Mouse (Mus musculus): ENCODE data around the gene Sox2. TPM values are rescaled to one million over a fixed set of nuclear protein-coding genes. Genes with fewer than 3 reads are reported as not detected.

Sox2 gene
- total RNA-seq, 2 experiments from 2014 or later = 32.0 to 39.7 TPM

DNA sequence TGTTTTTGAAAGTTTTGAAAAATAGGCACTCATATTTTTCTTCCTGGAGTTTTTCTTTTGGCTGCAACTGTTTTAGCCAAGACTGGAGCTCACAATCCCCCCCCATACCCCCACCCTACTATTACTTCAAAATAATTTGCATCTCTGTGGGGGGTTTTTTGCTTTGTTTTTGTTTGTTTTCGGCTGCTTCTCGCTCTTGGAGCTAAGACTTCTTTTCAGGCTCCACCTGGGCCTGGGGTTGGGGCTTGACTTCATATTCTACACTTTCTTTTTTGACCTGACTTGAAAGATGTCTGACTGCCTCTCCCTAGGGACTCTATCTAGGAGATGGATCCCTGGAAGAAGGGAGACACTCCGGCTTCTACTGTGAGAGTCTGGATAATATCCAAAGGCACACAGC lies 5.9 kb downstream of the Sox2 start:
- intact Hi-C loops (cut with DNase I) = loop anchor here (5.0 to 10.0 kb wide), 2 partner anchors 431 to 569 kb away; no protein-coding TSS in a partner anchor
- DNase-seq (ENCODE audit: extremely low spot score in 1 of 2, low spot score in 2 of 2) = no peak

- intact Hi-C loops (cut with DNase I) = loop anchor here (5.0 to 10.0 kb wide), 2 partner anchors 430 to 568 kb away; no protein-coding TSS in a partner anchor
- DNase-seq (ENCODE audit: extremely low spot score in 1 of 2, low spot score in 2 of 2) = no peak
Measured at GRCm38 (mm10) chr3:34656813-34657700, 6.9 kb downstream of the Sox2 start.

GRCm38 (mm10) chr3:34657701-34658090 lies 7.5 kb downstream of the Sox2 start:
- intact Hi-C loops (cut with DNase I) = loop anchor here (5.0 to 10.0 kb wide), 2 partner anchors 430 to 567 kb away; no protein-coding TSS in a partner anchor
- DNase-seq (ENCODE audit: extremely low spot score in 1 of 2, low spot score in 2 of 2) = no peak

GRCm38 (mm10) chr3:34658241-34658965 lies 8.2 kb downstream of the Sox2 start:
- intact Hi-C loops (cut with DNase I) = loop anchor here (5.0 to 10.0 kb wide), 2 partner anchors 429 to 566 kb away; no protein-coding TSS in a partner anchor
- DNase-seq (ENCODE audit: extremely low spot score in 1 of 2, low spot score in 2 of 2) = no peak

DNA sequence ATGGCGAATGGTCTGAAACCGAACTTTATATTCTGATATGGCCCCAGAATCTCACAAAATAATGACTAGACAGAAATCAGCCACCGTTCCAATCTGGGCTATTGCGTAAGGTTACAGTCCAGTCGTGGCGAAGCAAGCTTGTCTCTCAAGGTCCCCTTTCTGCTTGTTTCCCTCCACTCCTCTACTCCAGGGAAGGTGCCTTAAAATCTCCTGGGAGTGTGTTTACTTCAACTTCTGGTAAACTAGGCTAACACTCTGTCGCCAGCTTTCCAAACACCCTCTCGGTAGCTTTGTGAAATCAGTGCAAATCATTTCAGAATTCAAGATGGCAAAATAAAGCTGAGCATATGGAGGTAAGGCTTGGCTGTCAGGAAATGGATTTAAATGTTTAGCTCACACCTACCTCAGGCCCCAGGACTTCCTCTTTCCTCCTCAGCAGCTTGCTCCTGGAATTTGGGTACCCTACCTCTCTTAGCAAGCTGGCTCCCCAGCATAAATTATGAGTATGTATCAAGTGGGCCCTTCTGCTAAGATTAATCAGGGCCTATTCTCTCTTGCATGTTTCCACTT lies 8.8 kb downstream of the Sox2 start:
- DNase-seq (ENCODE audit: extremely low spot score in 1 of 2, low spot score in 2 of 2) = no peak
- intact Hi-C loops (cut with DNase I) = loop anchor here (5.0 to 10.0 kb wide), 2 partner anchors 428 to 566 kb away; no protein-coding TSS in a partner anchor

- intact Hi-C loops (cut with DNase I) = loop anchor here (5.0 to 10.0 kb wide), 3 partner anchors 427 to 565 kb away; no protein-coding TSS in a partner anchor
- no peak for DNase-seq (ENCODE audit: extremely low spot score in 1 of 2, low spot score in 2 of 2)
Measured at GRCm38 (mm10) chr3:34659861-34660260, 9.7 kb downstream of the Sox2 start.

- DNase-seq (ENCODE audit: extremely low spot score in 1 of 2, low spot score in 2 of 2) = no peak
- intact Hi-C loops (cut with DNase I) = loop anchor here (5.0 kb wide), 1 partner anchor 437 kb away; no protein-coding TSS in a partner anchor
Measured at GRCm38 (mm10) chr3:34660542-34661290, 10.5 kb downstream of the Sox2 start.

DNA sequence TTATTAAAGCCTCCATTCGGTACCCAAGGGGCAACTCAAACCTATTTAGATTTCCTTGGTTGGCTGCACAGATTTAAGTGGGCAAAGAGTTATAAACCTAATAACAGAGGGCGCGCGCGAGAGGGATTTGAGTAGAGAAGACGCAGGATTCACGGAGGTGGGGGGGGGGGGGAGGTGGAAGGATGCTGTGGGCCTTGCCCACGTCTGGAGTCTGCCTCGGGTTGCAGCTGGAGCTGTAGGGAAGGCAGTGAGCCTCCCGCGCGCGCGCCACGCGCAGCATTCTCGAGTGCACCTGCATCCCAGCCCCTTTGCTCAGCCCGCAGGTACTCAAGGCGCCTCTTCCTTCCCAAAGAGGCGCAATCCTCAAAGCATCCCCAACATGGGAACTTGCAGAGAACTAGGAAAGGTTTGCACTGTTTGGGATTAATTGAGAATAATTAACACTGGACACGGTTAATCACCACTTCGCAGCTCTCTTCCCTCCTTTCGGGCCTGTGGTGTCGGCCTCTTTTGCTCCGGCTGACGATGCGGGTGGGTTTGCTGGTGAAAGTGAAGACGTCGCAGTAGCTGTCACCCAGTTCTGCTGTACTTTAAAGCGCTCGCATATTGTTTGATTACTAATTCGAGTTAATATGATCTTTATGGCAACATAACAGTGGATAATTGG lies 11.3 kb downstream of the Sox2 start:
- intact Hi-C loops (cut with DNase I) = loop anchor here (5.0 kb wide), 1 partner anchor 436 kb away; no protein-coding TSS in a partner anchor
- no peak for DNase-seq (ENCODE audit: extremely low spot score in 1 of 2, low spot score in 2 of 2)

DNA sequence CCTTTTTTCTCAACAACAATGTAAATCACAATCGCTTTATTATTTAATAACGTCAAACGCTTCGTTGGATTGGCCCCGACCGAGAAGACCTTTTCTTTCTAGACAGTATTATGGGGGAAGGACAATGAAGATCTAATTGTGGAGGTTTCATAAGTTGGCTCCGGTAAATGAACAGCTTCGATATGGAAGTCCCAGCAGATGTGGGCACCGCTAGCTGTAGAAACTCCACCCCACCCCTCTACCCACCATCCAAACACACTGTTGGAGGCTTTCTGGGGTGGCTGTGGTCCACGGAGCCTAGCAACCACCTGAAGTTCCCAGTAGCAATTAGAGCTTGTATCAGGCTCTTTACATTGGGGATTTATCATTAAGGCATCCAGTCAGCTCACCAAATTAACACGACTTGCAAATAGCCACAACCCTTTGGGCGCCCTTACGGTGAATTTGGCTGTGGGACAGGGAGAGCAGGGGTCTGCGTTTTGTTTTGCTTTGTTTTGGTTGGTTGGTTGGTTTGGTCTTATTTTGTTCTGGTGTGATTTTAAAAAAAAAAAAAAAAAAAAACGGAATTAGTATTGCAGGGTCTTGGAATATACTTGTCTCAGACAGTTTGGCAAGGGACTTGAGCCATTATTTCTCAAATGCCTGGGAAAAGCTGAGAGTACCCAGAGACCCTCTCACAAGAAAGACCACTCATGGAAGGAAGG lies 12.0 kb downstream of the Sox2 start:
- DNase-seq (ENCODE audit: extremely low spot score in 1 of 2, low spot score in 2 of 2) = no peak
- intact Hi-C loops (cut with DNase I) = loop anchor here (5.0 kb wide), 1 partner anchor 435 kb away; no protein-coding TSS in a partner anchor

- DNase-seq (ENCODE audit: extremely low spot score in 1 of 2, low spot score in 2 of 2) = no peak
- intact Hi-C loops (cut with DNase I) = loop anchor here (1.0 to 5.0 kb wide), 2 partner anchors 11 to 434 kb away; no protein-coding TSS in a partner anchor
Measured at GRCm38 (mm10) chr3:34662712-34663655, 12.8 kb downstream of the Sox2 start.

GRCm38 (mm10) chr3:34663701-34664635 lies 13.8 kb downstream of the Sox2 start:
- intact Hi-C loops (cut with DNase I) = loop anchor here (1.0 to 5.0 kb wide), 2 partner anchors 12 to 433 kb away; no protein-coding TSS in a partner anchor
- DNase-seq (ENCODE audit: extremely low spot score in 1 of 2, low spot score in 2 of 2) = peak in 1 of 2 experiments; percentile 38

- intact Hi-C loops (cut with DNase I) = loop anchor here (5.0 kb wide), 1 partner anchor 432 kb away; no protein-coding TSS in a partner anchor
- DNase-seq (ENCODE audit: extremely low spot score in 1 of 2, low spot score in 2 of 2) = no peak
Measured at GRCm38 (mm10) chr3:34664636-34665531, 14.7 kb downstream of the Sox2 start.

DNA sequence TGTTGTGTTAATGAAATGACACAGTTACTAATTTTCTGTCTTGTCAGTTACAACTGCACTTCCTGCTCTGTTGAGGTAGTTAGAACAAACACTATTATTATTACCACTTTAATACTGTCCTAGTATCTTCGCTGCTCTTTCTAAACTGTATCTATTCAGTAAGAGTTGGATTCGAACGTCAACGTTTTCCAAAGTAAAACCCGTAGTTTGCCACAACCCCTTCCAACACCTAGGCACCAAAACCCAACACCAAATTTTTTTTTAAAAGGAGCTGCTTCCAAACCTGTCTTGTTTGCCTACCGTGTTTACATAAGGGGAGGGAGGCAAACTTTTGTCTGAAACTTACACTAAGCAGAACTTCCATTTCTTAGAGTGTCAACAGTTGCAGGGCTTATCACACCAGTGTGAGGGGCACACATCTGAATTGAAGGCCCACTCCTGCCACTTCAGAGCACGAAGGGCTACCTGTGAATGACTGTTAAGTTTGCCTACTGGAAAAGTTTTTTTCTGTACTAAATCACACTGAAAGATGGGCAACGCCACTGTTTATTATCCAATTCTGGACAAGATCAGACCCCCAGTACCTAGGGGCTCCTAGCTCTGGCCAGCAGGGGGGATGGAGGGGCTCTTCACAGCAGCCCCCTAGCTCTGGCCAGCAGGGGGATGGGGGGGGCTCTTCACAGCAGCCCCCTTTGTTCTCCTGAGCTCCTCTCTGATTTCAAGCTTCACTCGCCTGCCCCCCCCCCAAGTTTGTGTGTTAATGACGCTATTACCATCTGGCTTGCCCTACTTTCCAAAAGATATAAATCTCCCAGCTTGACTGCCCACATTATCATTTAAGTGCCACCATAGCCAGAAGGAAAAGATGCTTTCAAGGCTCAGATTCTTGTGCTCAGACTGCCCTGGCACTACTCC lies 15.8 kb downstream of the Sox2 start:
- no peak for DNase-seq (ENCODE audit: extremely low spot score in 1 of 2, low spot score in 2 of 2)
- intact Hi-C loops (cut with DNase I) = no loop called here
